Mouse (Mus musculus) forebrain, embryonic 13.5 days (tissue): Measurements from ENCODE around the gene 2310030G06Rik. TPM values are rescaled to one million over a fixed set of nuclear protein-coding genes. Genes with fewer than 3 reads are reported as not detected.

Experiments used
- ATAC-seq: fragments of 200-750 bp; cut with Nextera tagmentation; 2 replicates; pipeline ENCODE4 v1.8.0; 2017
- H3K27ac ChIP-seq: fragments of 300-500 bp; sonication (generic); 2 replicates; pipeline ENCODE4 v1.5.1; 2015; ENCODE audit warnings: inconsistent platforms, mild to moderate bottlenecking, moderate library complexity
- H3K27me3 ChIP-seq: fragments of 300-500 bp; sonication (generic); 2 replicates; pipeline ENCODE4 v1.6.1; 2015; ENCODE audit warnings: mild to moderate bottlenecking, inconsistent platforms
- H3K36me3 ChIP-seq: fragments of 300-500 bp; sonication (generic); 2 replicates; pipeline ENCODE4 v1.6.1; 2015; ENCODE audit warnings: mild to moderate bottlenecking, inconsistent platforms; ENCODE audit not compliant: poor library complexity, severe bottlenecking
- H3K4me1 ChIP-seq: fragments of 300-500 bp; sonication (generic); 2 replicates; pipeline ENCODE4 v1.6.1; 2015; ENCODE audit warnings: inconsistent platforms
- H3K4me2 ChIP-seq: fragments of 300-500 bp; sonication (generic); 2 replicates; pipeline ENCODE4 v1.6.1; 2015; ENCODE audit warnings: inconsistent platforms, mild to moderate bottlenecking, moderate library complexity
- H3K4me3 ChIP-seq: fragments of 300-500 bp; sonication (generic); 2 replicates; pipeline ENCODE4 v1.5.1; 2015; ENCODE audit warnings: mild to moderate bottlenecking, inconsistent platforms
- H3K9ac ChIP-seq: fragments of 300-500 bp; sonication (generic); 2 replicates; pipeline ENCODE4 v1.6.1; 2015; ENCODE audit warnings: mild to moderate bottlenecking, inconsistent platforms
- H3K9me3 ChIP-seq: fragments of 300-500 bp; sonication (generic); replicated peaks from 2 replicates; pipeline ENCODE4 v1.6.1; 2016; ENCODE audit warnings: inconsistent platforms
- WGBS: fragments of 180-500 bp; shearing (Covaris S2); methylation state at CpG from one replicate; pipeline ENCODE4 v1.1.7; 2015; 5-methylcytosine and 5-hydroxymethylcytosine counted together
- polyA plus RNA-seq: library from polyadenylated mRNA; unstranded; fragments of >200 nt; fragmentation: Nextera tagmentation; extraction: Ambion mirVana; gene quantifications from 2 replicates; pipeline ENCODE4 v1.2.1, GENCODE M21; 2015

2310030G06Rik gene
- polyA plus RNA-seq, 1 experiment from 2014 or later: 1.0 TPM

- peaks cover 9% of the 10 kb centered on the region for H3K4me1 ChIP-seq
- WGBS: 14% methylated on average over 36 of the region's 36 CpGs
- H3K4me2 ChIP-seq: peak within 1 kb of the TSS; percentile 64
- H3K4me3 ChIP-seq: peak within 1 kb of the TSS; percentile 36
- H3K9me3 ChIP-seq: no peaks in the 10 kb centered on the region
- 0 out of 2 replicates have a peak, but pooled peaks cover 2% of the 10 kb centered on the region for H3K27me3 ChIP-seq
- no peak within 1 kb of the TSS; the same call in 1 of the 2 replicates for H3K9ac ChIP-seq
- peak; percentile 97 for ATAC-seq
- H3K27ac ChIP-seq: no peak within 1 kb of the TSS
- H3K36me3 ChIP-seq: no peaks in the 10 kb centered on the region
Measured at GRCm38 (mm10) chr9:50738914-50739870, 7.1 kb downstream of the 2310030G06Rik start, which contains the start of gene Dixdc1. TSS of gene Dixdc1 (minus strand) at chr9:50739517.

GRCm38 (mm10) chr9:50734989-50735388 lies 11.3 kb downstream of the 2310030G06Rik start:
- Histone ChIP-seq H3K9ac (no peak overlapping the region), H3K4me2 (peak overlapping the region; percentile 43), H3K9me3 (no peaks in the 10 kb centered on the region), H3K27me3 (0 out of 2 replicates have a peak, but pooled peaks cover 2% of the 10 kb centered on the region), H3K27ac (no peak overlapping the region), H3K36me3 (no peaks in the 10 kb centered on the region), H3K4me3 (0 out of 2 replicates have a peak overlapping the region, but pooled peaks have one; percentile 1), H3K4me1 (peaks cover 17% of the 10 kb centered on the region)
- no peak; the same call in 1 of the 2 replicates for ATAC-seq
- 3% methylated on average over 9 of the region's 9 CpGs for WGBS

GRCm38 (mm10) chr9:50732560-50732959 lies 13.8 kb downstream of the 2310030G06Rik start:
- H3K4me1 ChIP-seq: peaks cover 12% of the 10 kb centered on the region; the same call in 1 of the 2 replicates
- no peaks in the 10 kb centered on the region for H3K9me3 ChIP-seq
- no peak overlapping the region for H3K4me3 ChIP-seq
- 0 out of 2 replicates have a peak, but pooled peaks cover 2% of the 10 kb centered on the region for H3K27me3 ChIP-seq
- H3K9ac ChIP-seq: no peak overlapping the region
- ATAC-seq: no peak
- H3K36me3 ChIP-seq: no peaks in the 10 kb centered on the region
- peak overlapping the region; percentile 44 for H3K27ac ChIP-seq
- no peak overlapping the region for H3K4me2 ChIP-seq
- WGBS: 6% methylated on average over 4 of the region's 4 CpGs

- no peaks in the 10 kb centered on the region for H3K36me3 ChIP-seq
- no peak for ATAC-seq
- H3K9me3 ChIP-seq: no peaks in the 10 kb centered on the region
- H3K4me2 ChIP-seq: no peak overlapping the region
- WGBS: 80% methylated on average over 4 of the region's 4 CpGs
- no peak overlapping the region for H3K4me3 ChIP-seq
- no peak overlapping the region for H3K9ac ChIP-seq
- no peak overlapping the region for H3K27ac ChIP-seq
- H3K27me3 ChIP-seq: no peaks in the 10 kb centered on the region
- peaks cover 41% of the 10 kb centered on the region for H3K4me1 ChIP-seq
Measured at GRCm38 (mm10) chr9:50729600-50729999, 16.7 kb downstream of the 2310030G06Rik start.

- H3K9me3 ChIP-seq: no peaks in the 10 kb centered on the region
- peak; percentile 97 for ATAC-seq
- peaks cover 56% of the 10 kb centered on the region for H3K4me1 ChIP-seq
- H3K36me3 ChIP-seq: no peaks in the 10 kb centered on the region
- H3K9ac ChIP-seq: peak overlapping the region; percentile 81
- peak overlapping the region; percentile 92 for H3K4me2 ChIP-seq
- WGBS: under 1% methylated on average over 45 of the region's 45 CpGs
- H3K27me3 ChIP-seq: no peaks in the 10 kb centered on the region
- peak overlapping the region; percentile 78 for H3K27ac ChIP-seq
- H3K4me3 ChIP-seq: peak overlapping the region; percentile 59
Measured at GRCm38 (mm10) chr9:50727925-50728651, 18.2 kb downstream of the 2310030G06Rik start.

- Histone ChIP-seq H3K4me1 (peaks cover 58% of the 10 kb centered on the region), H3K9ac (peak overlapping the region; percentile 81), H3K27me3 (no peaks in the 10 kb centered on the region), H3K27ac (peak overlapping the region; percentile 78), H3K4me3 (peak overlapping the region; percentile 59), H3K36me3 (no peaks in the 10 kb centered on the region), H3K9me3 (no peaks in the 10 kb centered on the region), H3K4me2 (peak overlapping the region; percentile 92)
- ATAC-seq: peak; percentile 20; the same call in 1 of the 2 replicates
- WGBS: 2% methylated on average over 30 of the region's 30 CpGs
Measured at GRCm38 (mm10) chr9:50727171-50727924, 19.0 kb downstream of the 2310030G06Rik start.

GRCm38 (mm10) chr9:50725921-50726590 lies 20.3 kb downstream of the 2310030G06Rik start:
- peak overlapping the region; percentile 81 for H3K9ac ChIP-seq
- peaks cover 62% of the 10 kb centered on the region for H3K4me1 ChIP-seq
- H3K36me3 ChIP-seq: no peaks in the 10 kb centered on the region
- H3K27me3 ChIP-seq: no peaks in the 10 kb centered on the region
- WGBS: 17% methylated on average over 8 of the region's 8 CpGs
- H3K4me3 ChIP-seq: peak overlapping the region; percentile 59
- peak overlapping the region; percentile 92 for H3K4me2 ChIP-seq
- no peaks in the 10 kb centered on the region for H3K9me3 ChIP-seq
- H3K27ac ChIP-seq: peak overlapping the region; percentile 70
- ATAC-seq: no peak

GRCm38 (mm10) chr9:50724661-50725330 lies 21.5 kb downstream of the 2310030G06Rik start:
- peak overlapping the region; percentile 39 for H3K4me2 ChIP-seq
- ATAC-seq: no peak
- WGBS: 34% methylated on average over 3 of the region's 3 CpGs
- peak overlapping the region; percentile 37; the same call in 1 of the 2 replicates for H3K9ac ChIP-seq
- H3K9me3 ChIP-seq: no peaks in the 10 kb centered on the region
- H3K27me3 ChIP-seq: no peaks in the 10 kb centered on the region
- H3K36me3 ChIP-seq: no peaks in the 10 kb centered on the region
- H3K27ac ChIP-seq: peak overlapping the region; percentile 70
- H3K4me3 ChIP-seq: peak overlapping the region; percentile 10; the same call in 1 of the 2 replicates
- H3K4me1 ChIP-seq: peaks cover 65% of the 10 kb centered on the region

GRCm38 (mm10) chr9:50724147-50724546 lies 22.2 kb downstream of the 2310030G06Rik start:
- H3K9ac ChIP-seq: peak overlapping the region; percentile 37; the same call in 1 of the 2 replicates
- peak overlapping the region; percentile 39 for H3K4me2 ChIP-seq
- 87% methylated on average over 2 of the region's 2 CpGs for WGBS
- H3K27ac ChIP-seq: peak overlapping the region; percentile 70
- H3K36me3 ChIP-seq: 0 out of 2 replicates have a peak, but pooled peaks cover 3% of the 10 kb centered on the region
- ATAC-seq: no peak
- H3K9me3 ChIP-seq: no peaks in the 10 kb centered on the region; the same call in 1 of the 2 replicates
- H3K4me1 ChIP-seq: peaks cover 65% of the 10 kb centered on the region
- no peaks in the 10 kb centered on the region for H3K27me3 ChIP-seq
- H3K4me3 ChIP-seq: no peak overlapping the region

- peaks cover 64% of the 10 kb centered on the region for H3K4me1 ChIP-seq
- H3K4me2 ChIP-seq: peak overlapping the region; percentile 36
- H3K9ac ChIP-seq: no peak overlapping the region
- no peak overlapping the region for H3K4me3 ChIP-seq
- no peak for ATAC-seq
- H3K27ac ChIP-seq: peak overlapping the region; percentile 70
- WGBS: 49% methylated on average over 7 of the region's 7 CpGs
- H3K27me3 ChIP-seq: no peaks in the 10 kb centered on the region
- no peaks in the 10 kb centered on the region; the same call in 1 of the 2 replicates for H3K9me3 ChIP-seq
- 0 out of 2 replicates have a peak, but pooled peaks cover 3% of the 10 kb centered on the region for H3K36me3 ChIP-seq
Measured at GRCm38 (mm10) chr9:50723406-50723805, 22.9 kb downstream of the 2310030G06Rik start.
